Mouse (Mus musculus) hindbrain, embryonic 13.5 days (tissue): ENCODE measurements around the gene Acox3. TPM values are rescaled to one million over a fixed set of nuclear protein-coding genes. Genes with fewer than 3 reads are reported as not detected.

Experiments
- ATAC-seq: fragments of 200-750 bp; cut with Nextera tagmentation; 2 replicates; pipeline ENCODE4 v1.8.0; 2017; ENCODE audit warnings: moderate TSS enrichment; ENCODE audit not compliant: low FRiP score
- H3K27ac ChIP-seq: fragments of 300-500 bp; sonication (generic); 2 replicates; pipeline ENCODE4 v1.5.1; 2015; ENCODE audit warnings: inconsistent platforms, mild to moderate bottlenecking, moderate library complexity
- H3K27me3 ChIP-seq: fragments of 300-500 bp; sonication (generic); 2 replicates; pipeline ENCODE4 v1.6.1; 2015; ENCODE audit warnings: mild to moderate bottlenecking, inconsistent platforms
- H3K36me3 ChIP-seq: fragments of 300-500 bp; sonication (generic); 2 replicates; pipeline ENCODE4 v1.6.1; 2015; ENCODE audit warnings: mild to moderate bottlenecking, inconsistent platforms
- H3K4me1 ChIP-seq: fragments of 300-500 bp; sonication (generic); replicated peaks from 2 replicates; pipeline ENCODE4 v1.6.1; 2015; ENCODE audit warnings: inconsistent platforms
- H3K4me2 ChIP-seq: fragments of 300-500 bp; sonication (generic); 2 replicates; pipeline ENCODE4 v1.6.1; 2015; ENCODE audit warnings: inconsistent platforms, mild to moderate bottlenecking, moderate library complexity
- H3K4me3 ChIP-seq: fragments of 300-500 bp; sonication (generic); 2 replicates; pipeline ENCODE4 v1.5.1; 2015; ENCODE audit warnings: mild to moderate bottlenecking, inconsistent platforms
- H3K9ac ChIP-seq: fragments of 300-500 bp; sonication (generic); 2 replicates; pipeline ENCODE4 v1.6.1; 2015; ENCODE audit warnings: mild to moderate bottlenecking, inconsistent platforms
- H3K9me3 ChIP-seq: fragments of 300-500 bp; sonication (generic); 2 replicates; pipeline ENCODE4 v1.6.1; 2016; ENCODE audit warnings: inconsistent platforms
- WGBS: fragments of 180-500 bp; shearing (Covaris S2); methylation state at CpG from one replicate; pipeline ENCODE4 v1.1.7; 2015; 5-methylcytosine and 5-hydroxymethylcytosine counted together
- polyA plus RNA-seq: library from polyadenylated mRNA; unstranded; fragments of >200 nt; fragmentation: Nextera tagmentation; extraction: Ambion mirVana; gene quantifications from 2 replicates; pipeline ENCODE4 v1.2.1, GENCODE M21; 2015

Acox3 gene
- polyA plus RNA-seq, 1 experiment from 2014 or later = 16.0 TPM

GRCm38 (mm10) chr5:35557946-35558621 is 24.8 kb upstream of the Acox3 start:
- peaks cover 90% of the 10 kb centered on the region for H3K36me3 ChIP-seq

DNA sequence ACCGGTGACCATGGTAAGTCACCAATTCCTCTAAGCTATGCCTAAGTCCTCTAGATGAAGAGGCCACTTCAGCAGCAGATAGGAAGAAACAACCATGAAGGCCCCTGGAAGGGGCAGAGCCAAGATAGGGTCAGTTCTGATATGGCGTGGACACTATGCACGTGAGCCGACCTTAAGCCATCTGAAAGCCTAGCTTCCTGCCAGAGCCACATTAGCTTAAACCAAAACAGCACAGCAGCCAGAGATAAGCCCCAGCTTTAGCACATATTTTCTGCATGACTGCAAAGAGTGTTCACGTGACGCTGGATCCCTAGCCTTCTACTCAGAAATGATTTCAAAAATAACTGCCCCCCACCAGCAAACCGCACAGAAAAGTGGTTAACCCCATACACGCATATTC is 23.4 kb upstream of the Acox3 start:
- Histone ChIP-seq H3K4me2 (no peak overlapping the region), H3K36me3 (peaks cover 94% of the 10 kb centered on the region), H3K27me3 (no peaks in the 10 kb centered on the region), H3K4me1 (no peaks in the 10 kb centered on the region), H3K27ac (no peak overlapping the region), H3K9me3 (no peaks in the 10 kb centered on the region), H3K4me3 (no peak overlapping the region), H3K9ac (no peak overlapping the region)
- 92% methylated on average over 8 of the region's 8 CpGs for WGBS
- no peak for ATAC-seq

More at GRCm38 (mm10) chr5:35557946-35558621, 24.8 kb upstream of the Acox3 start:
- no peaks in the 10 kb centered on the region for H3K9me3 ChIP-seq
- H3K27me3 ChIP-seq = no peaks in the 10 kb centered on the region
- H3K27ac ChIP-seq = no peak overlapping the region
- no peaks in the 10 kb centered on the region for H3K4me1 ChIP-seq
- no peak overlapping the region for H3K9ac ChIP-seq
- no peak overlapping the region for H3K4me2 ChIP-seq
- no peak for ATAC-seq
- no peak overlapping the region for H3K4me3 ChIP-seq
- 67% methylated on average over 13 of the region's 13 CpGs for WGBS

- no peak overlapping the region for H3K4me3 ChIP-seq
- WGBS = 97% methylated on average over 2 of the region's 2 CpGs
- no peak overlapping the region for H3K4me2 ChIP-seq
- H3K9me3 ChIP-seq = no peaks in the 10 kb centered on the region
- H3K27ac ChIP-seq = no peak overlapping the region
- no peaks in the 10 kb centered on the region for H3K4me1 ChIP-seq
- no peaks in the 10 kb centered on the region for H3K27me3 ChIP-seq
- no peak overlapping the region for H3K9ac ChIP-seq
- peaks cover 99% of the 10 kb centered on the region for H3K36me3 ChIP-seq
- ATAC-seq = no peak
These were observed 20.2 kb upstream of the Acox3 start for GRCm38 (mm10) chr5:35562616-35563015.

DNA sequence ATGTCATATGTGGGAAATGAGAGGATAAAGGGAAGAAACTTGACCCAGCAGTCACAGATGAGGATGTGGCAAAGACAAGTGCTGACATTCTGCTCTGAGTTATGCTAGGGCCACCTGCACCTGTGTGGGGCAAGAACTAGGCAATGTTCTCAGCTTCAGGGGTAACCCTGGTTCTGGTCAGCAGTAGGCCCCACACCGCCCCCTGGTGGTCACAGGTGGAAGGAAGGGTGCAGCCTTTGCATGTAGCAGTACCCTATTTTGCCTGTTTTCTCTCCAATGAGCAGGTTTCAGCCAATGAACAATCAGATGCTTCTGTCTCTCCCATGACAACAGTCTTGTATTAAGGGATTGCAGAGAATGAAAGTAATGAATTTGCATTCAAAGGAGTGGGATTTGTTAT is 19.4 kb upstream of the Acox3 start:
- H3K4me1 ChIP-seq = no peaks in the 10 kb centered on the region
- no peaks in the 10 kb centered on the region for H3K27me3 ChIP-seq
- peaks cover 100% of the 10 kb centered on the region for H3K36me3 ChIP-seq
- WGBS = 0% methylated on average over 1 of the region's 1 CpGs
- H3K4me2 ChIP-seq = no peak overlapping the region
- no peak overlapping the region for H3K4me3 ChIP-seq
- H3K9me3 ChIP-seq = no peaks in the 10 kb centered on the region
- ATAC-seq = 0 out of 2 replicates have a peak, but pooled peaks have one; percentile 46
- no peak overlapping the region for H3K27ac ChIP-seq
- H3K9ac ChIP-seq = no peak overlapping the region

- Histone ChIP-seq H3K36me3 (peaks cover 99% of the 10 kb centered on the region), H3K27ac (no peak overlapping the region), H3K27me3 (no peaks in the 10 kb centered on the region), H3K9ac (no peak overlapping the region), H3K4me3 (no peak overlapping the region), H3K4me1 (no peaks in the 10 kb centered on the region), H3K9me3 (no peaks in the 10 kb centered on the region), H3K4me2 (no peak overlapping the region)
- no peak for ATAC-seq
- WGBS = 91% methylated on average over 9 of the region's 9 CpGs
These were observed 17.6 kb upstream of the Acox3 start for GRCm38 (mm10) chr5:35565217-35565616.

GRCm38 (mm10) chr5:35566632-35567031 is 16.2 kb upstream of the Acox3 start:
- peaks cover 99% of the 10 kb centered on the region for H3K36me3 ChIP-seq
- H3K27ac ChIP-seq = no peak overlapping the region
- no peak for ATAC-seq

DNA sequence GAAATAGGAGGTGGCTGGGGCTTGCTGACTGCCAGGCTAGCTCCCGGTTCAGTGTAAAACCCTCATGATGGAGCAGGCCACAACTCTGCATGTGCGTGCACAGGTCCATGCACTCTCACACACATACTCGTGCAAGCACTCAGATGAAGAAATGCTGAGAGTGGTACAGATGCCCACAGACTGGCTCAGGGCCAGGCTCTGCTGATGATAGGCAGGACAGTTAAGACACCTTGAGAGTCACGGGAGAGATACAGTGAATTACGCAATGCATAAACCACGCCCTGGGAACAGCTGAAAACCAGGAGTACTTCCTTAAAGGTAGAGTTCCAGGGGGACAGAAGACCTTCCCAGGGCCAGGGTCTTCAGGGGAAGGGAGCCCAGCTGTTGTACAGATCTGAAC is 11.3 kb upstream of the Acox3 start:
- WGBS = 94% methylated on average over 6 of the region's 6 CpGs
- Histone ChIP-seq H3K36me3 (peaks cover 71% of the 10 kb centered on the region), H3K27ac (no peak overlapping the region), H3K4me3 (no peak overlapping the region), H3K9ac (no peak overlapping the region), H3K4me2 (no peak overlapping the region), H3K9me3 (no peaks in the 10 kb centered on the region), H3K27me3 (peaks cover 2% of the 10 kb centered on the region; the same call in 1 of the 2 replicates), H3K4me1 (peaks cover 12% of the 10 kb centered on the region)
- ATAC-seq = no peak

More at GRCm38 (mm10) chr5:35566632-35567031, 16.2 kb upstream of the Acox3 start:
- Histone ChIP-seq H3K4me1 (no peaks in the 10 kb centered on the region), H3K9me3 (no peaks in the 10 kb centered on the region), H3K4me3 (no peak overlapping the region), H3K9ac (no peak overlapping the region), H3K27me3 (no peaks in the 10 kb centered on the region), H3K4me2 (no peak overlapping the region)
- WGBS = 93% methylated on average over 4 of the region's 4 CpGs

DNA sequence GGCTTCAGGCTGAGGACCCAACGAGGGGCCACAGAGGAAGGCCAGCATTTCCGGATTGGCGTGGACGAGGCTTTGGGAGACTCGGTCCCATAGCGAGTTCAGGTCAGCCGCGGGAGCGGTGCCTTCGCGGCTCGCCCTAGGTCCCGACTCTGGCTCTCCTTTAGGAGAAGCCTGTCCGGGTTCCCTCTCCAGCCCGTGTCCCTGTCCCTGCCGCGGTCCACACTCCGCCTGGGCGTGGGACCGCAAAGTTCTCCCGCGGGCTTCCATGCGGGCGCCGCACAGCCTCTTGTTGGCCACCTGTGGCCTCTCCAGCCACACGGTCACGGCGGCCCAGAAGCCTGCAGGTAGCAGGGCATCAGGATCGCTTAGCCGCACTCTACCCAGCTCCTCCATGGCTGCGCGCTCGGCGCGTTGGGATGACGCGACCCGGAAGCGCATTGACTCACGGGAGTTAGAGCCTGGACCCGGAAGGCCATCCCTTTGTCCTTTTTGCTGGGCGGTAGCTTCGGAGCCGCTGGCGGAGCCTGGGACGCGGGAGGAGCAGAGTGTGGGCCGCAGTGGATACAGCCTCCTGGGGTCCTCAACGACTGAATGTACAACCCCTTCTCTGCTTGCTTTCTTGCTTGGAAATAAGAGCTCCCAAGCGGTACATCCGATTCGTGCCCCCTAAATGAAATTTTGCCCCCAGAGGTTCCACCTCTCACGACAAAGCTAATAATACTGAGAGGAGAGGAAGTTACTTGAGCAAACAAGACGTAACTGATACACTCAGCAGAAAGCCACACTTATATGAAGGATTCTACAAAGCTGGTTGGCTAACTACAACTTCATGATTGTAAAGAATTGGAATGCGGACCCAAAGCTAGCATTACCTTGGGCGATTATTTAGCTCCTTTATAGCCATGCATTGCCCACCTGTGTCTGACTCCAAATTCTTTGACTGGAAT is 7.9 kb upstream of the Acox3 start, which contains the start of gene Trmt44:
TSS of gene Trmt44 (minus strand) at position 418 of the 947 bp plus-strand sequence.
- WGBS = 4% methylated on average over 56 of the region's 56 CpGs

GRCm38 (mm10) chr5:35576409-35577020 is 6.3 kb upstream of the Acox3 start:
- Histone ChIP-seq H3K4me2 (no peak overlapping the region), H3K27me3 (peaks cover 26% of the 10 kb centered on the region), H3K4me3 (no peak overlapping the region), H3K9ac (no peak overlapping the region), H3K27ac (no peak overlapping the region), H3K36me3 (peaks cover 22% of the 10 kb centered on the region), H3K4me1 (peaks cover 12% of the 10 kb centered on the region), H3K9me3 (no peaks in the 10 kb centered on the region)
- 92% methylated on average over 10 of the region's 10 CpGs for WGBS
- ATAC-seq = no peak

More for the DNA sequence above, 7.9 kb upstream of the Acox3 start, which contains the start of gene Trmt44:
- peak within 1 kb of the TSS; percentile 96 for H3K4me3 ChIP-seq
- peak within 1 kb of the TSS; percentile 92 for H3K27ac ChIP-seq
- H3K27me3 ChIP-seq = peaks cover 15% of the 10 kb centered on the region
- peak; percentile 95 for ATAC-seq
- peaks cover 12% of the 10 kb centered on the region for H3K4me1 ChIP-seq
- no peaks in the 10 kb centered on the region for H3K9me3 ChIP-seq
- peak within 1 kb of the TSS; percentile 98 for H3K4me2 ChIP-seq
- H3K9ac ChIP-seq = peak within 1 kb of the TSS; percentile 87
- H3K36me3 ChIP-seq = peaks cover 38% of the 10 kb centered on the region

- no peak for ATAC-seq
- peaks cover 20% of the 10 kb centered on the region for H3K4me1 ChIP-seq
- H3K9me3 ChIP-seq = no peaks in the 10 kb centered on the region
- WGBS = 70% methylated on average over 2 of the region's 2 CpGs
- H3K4me2 ChIP-seq = no peak overlapping the region
- peaks cover 6% of the 10 kb centered on the region; the same call in 1 of the 2 replicates for H3K36me3 ChIP-seq
- no peak overlapping the region for H3K9ac ChIP-seq
- H3K4me3 ChIP-seq = no peak overlapping the region
- H3K27me3 ChIP-seq = peaks cover 26% of the 10 kb centered on the region
- no peak overlapping the region for H3K27ac ChIP-seq
These were observed 4.4 kb upstream of the Acox3 start for GRCm38 (mm10) chr5:35578411-35578810.

GRCm38 (mm10) chr5:35579247-35579893 is 3.5 kb upstream of the Acox3 start:
- H3K27ac ChIP-seq = no peak overlapping the region
- H3K4me3 ChIP-seq = no peak overlapping the region
- WGBS = 62% methylated on average over 5 of the region's 5 CpGs
- H3K36me3 ChIP-seq = no peaks in the 10 kb centered on the region
- no peak overlapping the region for H3K4me2 ChIP-seq
- peaks cover 22% of the 10 kb centered on the region for H3K4me1 ChIP-seq
- H3K9me3 ChIP-seq = no peaks in the 10 kb centered on the region
- ATAC-seq = no peak
- H3K27me3 ChIP-seq = peaks cover 26% of the 10 kb centered on the region
- no peak overlapping the region for H3K9ac ChIP-seq
